Mouse (Mus musculus): ENCODE data around the gene Epb41l3. TPM values are rescaled to one million over a fixed set of nuclear protein-coding genes. Genes with fewer than 3 reads are reported as not detected.

Gene Epb41l3
- polyA plus RNA-seq, 1 experiment from 2014 or later = 59.2 TPM

DNA sequence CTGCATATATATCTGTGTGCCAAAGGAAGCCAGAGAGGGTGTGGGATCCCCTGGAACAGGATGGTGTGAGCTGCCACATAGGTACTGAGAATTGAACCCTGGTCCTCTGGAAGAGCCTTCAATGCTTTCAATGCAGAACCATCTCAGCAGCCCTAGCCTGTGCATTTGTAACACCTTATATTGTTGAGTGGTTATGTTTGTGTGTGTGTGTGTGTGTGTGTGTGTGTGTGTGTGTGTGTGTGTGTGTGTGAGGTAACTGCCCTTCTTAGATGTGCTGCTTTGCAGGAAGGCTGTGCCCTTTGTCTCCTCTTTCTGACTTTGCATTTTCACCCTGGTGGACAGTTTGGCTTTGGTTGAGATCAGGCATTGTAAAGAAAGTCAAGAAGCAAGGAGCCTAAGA lies 87.2 kb downstream of the Epb41l3 start:
- H3K36me3 ChIP-seq = no peaks in the 10 kb centered on the region
- peaks cover 5% of the 10 kb centered on the region for H3K4me1 ChIP-seq (replicated peaks)
- DNase-seq (ENCODE audit: low spot score) = no peak
- H3K27me3 ChIP-seq (ENCODE audit: insufficient read depth, poor library complexity, severe bottlenecking) = peaks cover 13% of the 10 kb centered on the region
- no peaks in the 10 kb centered on the region for H3K9me3 ChIP-seq
- no peak overlapping the region for H3K4me3 ChIP-seq
- no peak overlapping the region for H3K27ac ChIP-seq

DNA sequence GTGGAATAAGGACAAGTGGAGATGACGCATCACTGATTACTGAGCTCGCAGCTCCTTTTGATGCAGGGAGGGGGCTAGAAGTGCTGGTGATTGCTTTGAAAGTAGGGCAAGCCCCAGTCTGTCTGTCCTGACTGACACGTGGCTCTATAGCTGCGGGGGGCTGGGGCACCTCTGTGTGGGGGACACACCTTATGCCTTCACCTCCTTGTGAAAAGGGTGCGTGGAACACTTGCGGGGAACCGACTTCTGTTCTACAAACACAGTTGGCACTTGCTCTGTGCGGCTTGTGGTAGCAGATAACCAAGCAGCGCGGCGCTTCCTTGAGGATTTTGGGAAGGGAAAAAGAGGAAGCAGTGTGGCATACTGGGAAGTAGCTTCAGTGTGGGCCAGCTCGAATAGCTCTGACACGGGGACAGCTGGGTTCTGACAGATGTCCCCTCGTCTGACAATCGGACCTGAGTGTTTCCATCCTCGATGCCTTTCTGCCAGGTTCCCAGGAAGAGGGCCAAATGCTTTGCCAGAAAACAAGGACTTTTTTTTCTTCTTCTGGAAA lies 101.5 kb downstream of the Epb41l3 start:
- H3K9me3 ChIP-seq = no peaks in the 10 kb centered on the region
- no peak overlapping the region for H3K4me3 ChIP-seq
- WGBS = 77% methylated on average over 16 of the region's 16 CpGs
- no peaks in the 10 kb centered on the region for H3K36me3 ChIP-seq
- no peak overlapping the region for H3K27ac ChIP-seq
- no peak for DNase-seq (ENCODE audit: low spot score)
- peaks cover 22% of the 10 kb centered on the region for H3K4me1 ChIP-seq (replicated peaks)
- no peaks in the 10 kb centered on the region for H3K27me3 ChIP-seq (ENCODE audit: insufficient read depth, poor library complexity, severe bottlenecking)

DNA sequence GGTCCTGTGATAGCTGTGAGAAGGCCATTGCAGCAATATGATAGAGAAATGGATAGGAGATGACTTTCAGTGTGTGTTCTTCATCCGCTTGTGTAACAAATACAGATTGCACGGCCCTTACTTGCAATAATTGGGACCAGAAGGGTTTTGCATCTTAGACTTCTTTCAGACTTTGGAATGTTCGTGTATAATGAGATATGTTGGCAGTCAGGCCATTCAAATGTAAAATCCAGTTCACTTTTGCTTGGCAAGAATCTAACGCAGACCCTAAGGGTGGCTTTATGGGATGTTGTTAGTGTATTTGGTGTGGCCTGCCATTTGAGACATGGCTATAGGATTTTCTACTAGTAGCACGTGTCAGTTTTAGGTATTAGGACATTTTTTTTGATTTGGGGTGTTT lies 102.5 kb downstream of the Epb41l3 start:
- H3K27me3 ChIP-seq (ENCODE audit: insufficient read depth, poor library complexity, severe bottlenecking) = no peaks in the 10 kb centered on the region
- H3K27ac ChIP-seq = no peak overlapping the region
- H3K9me3 ChIP-seq = no peaks in the 10 kb centered on the region
- WGBS = 84% methylated on average over 5 of the region's 5 CpGs
- no peaks in the 10 kb centered on the region for H3K36me3 ChIP-seq
- no peak for DNase-seq (ENCODE audit: low spot score)
- H3K4me1 ChIP-seq (replicated peaks) = peaks cover 30% of the 10 kb centered on the region
- H3K4me3 ChIP-seq = no peak overlapping the region

DNA sequence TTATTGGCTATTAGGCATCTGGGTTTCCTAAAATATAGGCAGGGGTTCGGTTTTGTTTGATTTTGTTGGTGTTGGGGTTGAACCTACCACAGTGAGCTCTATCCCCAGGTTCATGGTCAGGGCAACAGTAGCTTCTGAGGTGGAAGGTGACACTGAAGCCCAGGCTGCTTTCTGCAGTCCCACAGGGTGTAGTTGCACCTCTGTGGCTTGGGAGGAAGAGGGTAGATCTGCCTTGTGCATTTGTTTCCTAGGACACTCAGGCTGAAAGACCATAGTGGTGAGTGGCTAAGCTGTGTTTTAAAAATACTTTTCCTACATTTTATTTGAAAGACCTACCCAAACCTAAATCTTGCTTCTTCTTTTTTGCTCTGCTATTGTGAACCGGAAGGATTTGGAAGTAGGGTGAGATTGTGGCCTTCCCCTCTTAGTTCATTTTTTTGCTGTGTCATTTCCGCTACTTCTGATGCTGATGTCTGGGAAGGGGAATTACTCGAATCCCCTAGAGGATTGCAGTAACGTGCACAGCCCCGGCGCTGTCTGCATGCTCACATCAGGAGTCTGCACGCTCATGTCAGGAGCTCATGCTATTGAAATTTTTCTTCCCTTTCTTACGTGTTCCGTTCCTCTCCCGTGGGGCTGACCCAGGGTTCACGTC lies 105.5 kb downstream of the Epb41l3 start:
- H3K4me3 ChIP-seq = 0 out of 2 replicates have a peak overlapping the region, but pooled peaks have one; percentile 11
- H3K36me3 ChIP-seq = no peaks in the 10 kb centered on the region
- H3K9me3 ChIP-seq = no peaks in the 10 kb centered on the region
- H3K27ac ChIP-seq = peak overlapping the region; percentile 79
- DNase-seq (ENCODE audit: low spot score) = no peak
- WGBS = 35% methylated on average over 12 of the region's 12 CpGs
- no peaks in the 10 kb centered on the region for H3K27me3 ChIP-seq (ENCODE audit: insufficient read depth, poor library complexity, severe bottlenecking)
- peaks cover 32% of the 10 kb centered on the region for H3K4me1 ChIP-seq (replicated peaks)

DNA sequence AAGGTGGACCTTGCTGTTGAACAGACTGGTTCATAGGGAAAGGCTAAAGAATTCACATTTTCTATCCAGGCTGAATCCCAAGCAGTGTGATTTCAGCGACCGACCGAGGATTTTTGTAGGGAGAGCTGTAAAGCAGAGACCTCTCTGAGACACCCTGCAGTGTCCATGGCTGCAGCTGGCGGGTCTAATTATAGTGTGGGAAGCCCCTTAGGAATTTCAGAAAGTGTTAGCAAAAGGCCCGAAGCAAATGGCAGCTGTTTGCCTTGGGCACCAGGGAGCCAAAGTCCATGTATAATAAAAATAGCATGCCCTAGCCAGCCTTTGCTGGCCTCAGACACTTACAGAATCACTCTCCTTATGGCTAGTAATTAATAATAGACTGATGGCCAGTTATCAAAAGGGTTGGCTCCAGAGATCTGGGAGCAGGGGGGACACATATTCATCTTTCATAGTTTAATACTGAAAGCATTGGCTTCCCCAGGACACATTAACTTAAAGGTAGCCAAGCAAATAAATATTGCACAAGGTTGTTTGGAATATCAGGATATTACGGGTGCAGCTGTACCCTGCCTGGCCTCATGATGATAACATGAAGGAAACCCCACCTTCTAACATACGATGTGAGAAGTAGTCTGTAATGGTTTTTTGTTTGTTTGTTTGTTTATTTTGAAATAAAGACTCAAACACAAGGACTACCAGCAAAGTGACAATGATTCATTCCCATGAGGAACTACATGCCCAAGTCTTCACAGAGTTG lies 106.3 kb downstream of the Epb41l3 start:
- DNase-seq (ENCODE audit: low spot score) = peak; percentile 53
- H3K9me3 ChIP-seq = no peaks in the 10 kb centered on the region
- no peaks in the 10 kb centered on the region for H3K36me3 ChIP-seq
- peaks cover 32% of the 10 kb centered on the region for H3K4me1 ChIP-seq (replicated peaks)
- WGBS = 31% methylated on average over 7 of the region's 7 CpGs
- 0 out of 2 replicates have a peak overlapping the region, but pooled peaks have one; percentile 11 for H3K4me3 ChIP-seq
- peak overlapping the region; percentile 79 for H3K27ac ChIP-seq
- H3K27me3 ChIP-seq (ENCODE audit: insufficient read depth, poor library complexity, severe bottlenecking) = no peaks in the 10 kb centered on the region

DNA sequence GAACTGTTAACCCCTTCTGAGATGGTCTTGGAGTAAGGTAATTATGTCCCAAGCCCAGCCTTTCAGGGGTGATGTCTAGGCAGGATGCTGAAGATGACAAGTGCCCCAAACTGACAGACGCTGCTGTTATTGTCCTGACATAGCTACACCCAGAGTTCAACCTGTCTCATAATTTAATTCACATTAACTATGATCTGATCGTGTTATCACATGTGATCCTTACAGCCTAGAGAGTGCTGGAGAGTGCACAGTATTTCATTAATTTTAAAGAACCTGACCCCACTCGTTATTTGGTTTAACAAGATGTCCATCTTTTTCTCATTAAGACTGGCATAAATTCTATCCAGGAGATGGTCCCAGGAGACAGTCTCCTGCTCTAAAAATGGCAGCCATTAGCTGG lies 112.3 kb downstream of the Epb41l3 start:
- no peak for DNase-seq (ENCODE audit: low spot score)
- Histone ChIP-seq H3K27ac (no peak overlapping the region), H3K4me3 (no peak overlapping the region), H3K27me3 (ENCODE audit: insufficient read depth, poor library complexity, severe bottlenecking) (no peaks in the 10 kb centered on the region), H3K36me3 (no peaks in the 10 kb centered on the region), H3K4me1 (replicated peaks) (peaks cover 10% of the 10 kb centered on the region), H3K9me3 (no peaks in the 10 kb centered on the region)
- 69% methylated on average over 3 of the region's 3 CpGs for WGBS

DNA sequence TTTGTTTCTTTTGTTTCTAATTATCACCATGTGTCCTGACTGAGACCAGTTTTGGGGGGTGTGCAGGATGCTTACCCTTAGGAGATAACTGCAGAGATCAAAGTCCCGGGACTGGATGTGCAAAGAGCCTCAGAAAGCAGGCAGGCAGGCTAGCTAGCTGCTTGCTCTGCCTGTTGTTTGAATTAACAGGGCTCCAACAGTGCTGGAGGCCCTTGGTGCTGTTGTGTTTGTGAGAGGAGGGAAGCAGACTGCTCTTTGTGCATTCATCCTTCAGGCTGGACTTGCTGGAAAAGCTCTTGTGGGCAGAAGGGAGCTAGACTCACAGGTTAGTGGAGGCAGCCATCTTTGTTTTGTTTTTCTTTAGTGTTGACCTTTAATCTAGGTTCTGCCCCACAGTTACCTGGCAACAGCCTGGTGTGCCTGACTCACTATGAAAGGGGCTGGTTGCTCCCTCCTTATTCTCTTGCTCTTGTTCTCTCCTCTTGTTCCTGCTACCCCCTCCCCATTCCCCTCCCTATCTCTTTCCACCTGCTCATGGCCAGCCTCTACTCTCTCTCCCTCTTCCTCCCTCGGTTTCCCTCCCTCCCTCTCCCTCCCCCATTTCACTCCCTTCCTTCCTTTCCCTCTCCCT lies 117.5 kb downstream of the Epb41l3 start:
- WGBS = 10% methylated on average over 2 of the region's 2 CpGs
- Histone ChIP-seq H3K27me3 (ENCODE audit: insufficient read depth, poor library complexity, severe bottlenecking) (no peaks in the 10 kb centered on the region), H3K9me3 (no peaks in the 10 kb centered on the region)

DNA sequence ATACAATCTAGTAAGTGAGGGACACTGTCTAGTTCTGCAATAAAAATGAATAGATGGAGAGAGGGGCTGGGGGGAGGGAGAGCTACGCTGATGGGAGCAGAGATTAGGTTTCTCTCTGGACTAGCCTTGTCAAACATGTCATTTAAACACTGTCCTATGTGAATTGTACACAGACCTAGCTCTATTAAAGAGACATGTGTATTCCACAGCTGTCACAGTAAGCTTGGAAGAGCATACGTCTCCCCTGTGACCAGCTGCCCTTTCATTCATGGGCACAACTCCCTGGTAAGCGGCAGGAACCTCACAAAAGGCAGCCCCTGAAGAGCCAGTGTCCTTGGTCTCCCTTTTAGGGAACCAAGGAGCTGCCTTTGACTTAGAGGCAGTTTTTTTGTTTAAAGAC lies 119.1 kb downstream of the Epb41l3 start:
- WGBS = 17% methylated on average over 3 of the region's 3 CpGs
- Histone ChIP-seq H3K27ac (peak overlapping the region; percentile 9; the same call in 1 of the 2 replicates), H3K4me1 (replicated peaks) (peaks cover 42% of the 10 kb centered on the region), H3K9me3 (no peaks in the 10 kb centered on the region), H3K4me3 (no peak overlapping the region), H3K27me3 (ENCODE audit: insufficient read depth, poor library complexity, severe bottlenecking) (no peaks in the 10 kb centered on the region), H3K36me3 (no peaks in the 10 kb centered on the region)
- DNase-seq (ENCODE audit: low spot score) = no peak

More for the DNA sequence above, 117.5 kb downstream of the Epb41l3 start:
- peak; percentile 31 for DNase-seq (ENCODE audit: low spot score)
- Histone ChIP-seq H3K4me3 (no peak overlapping the region), H3K4me1 (replicated peaks) (peaks cover 32% of the 10 kb centered on the region), H3K27ac (peak overlapping the region; percentile 86), H3K36me3 (no peaks in the 10 kb centered on the region)

DNA sequence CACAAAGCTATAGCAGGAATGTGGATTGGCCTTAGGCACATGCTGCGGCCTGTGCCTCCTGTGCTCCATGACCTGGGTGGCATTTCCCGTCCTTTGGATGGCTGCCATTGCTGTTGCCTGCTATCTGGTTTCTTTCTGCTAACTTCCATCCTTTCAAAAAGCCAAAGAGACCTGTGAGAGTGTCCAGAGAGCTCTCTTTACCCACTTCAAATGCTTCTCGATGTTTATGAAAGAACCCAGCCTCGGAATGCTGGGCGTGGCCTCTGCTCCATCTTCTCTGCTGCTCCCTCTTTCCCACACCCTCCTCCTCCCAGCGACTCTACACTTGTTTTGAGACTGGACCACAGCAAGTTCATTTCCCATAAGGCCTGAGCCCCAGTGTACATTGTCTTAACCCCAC lies 120.3 kb downstream of the Epb41l3 start:
- H3K4me3 ChIP-seq = no peak overlapping the region
- peaks cover 42% of the 10 kb centered on the region for H3K4me1 ChIP-seq (replicated peaks)
- 89% methylated on average over 6 of the region's 6 CpGs for WGBS
- no peaks in the 10 kb centered on the region for H3K36me3 ChIP-seq
- no peaks in the 10 kb centered on the region for H3K27me3 ChIP-seq (ENCODE audit: insufficient read depth, poor library complexity, severe bottlenecking)
- no peaks in the 10 kb centered on the region for H3K9me3 ChIP-seq
- H3K27ac ChIP-seq = no peak overlapping the region
- DNase-seq (ENCODE audit: low spot score) = no peak

DNA sequence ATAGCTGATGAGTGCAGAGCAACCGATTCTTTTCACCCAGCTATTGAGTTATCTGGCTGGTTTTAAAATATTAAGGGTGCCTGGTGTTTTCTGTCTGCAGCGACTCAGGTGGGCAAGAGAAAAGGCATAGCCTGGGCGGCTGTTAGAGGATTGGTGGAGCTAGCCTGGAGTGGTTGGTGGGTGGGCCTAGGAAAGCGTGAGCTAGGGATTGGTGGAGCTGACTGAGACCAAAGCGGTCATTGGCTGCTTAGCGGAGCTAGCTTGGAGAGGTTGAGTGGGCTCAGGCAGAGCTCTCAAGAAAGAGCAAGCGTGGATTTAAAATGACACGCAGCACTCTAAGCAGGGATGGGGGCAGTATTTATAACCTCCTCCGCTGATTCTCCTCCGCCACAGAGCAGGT lies 121.2 kb downstream of the Epb41l3 start:
- no peak overlapping the region; the same call in 1 of the 2 replicates for H3K27ac ChIP-seq
- H3K4me1 ChIP-seq (replicated peaks) = peaks cover 42% of the 10 kb centered on the region
- H3K36me3 ChIP-seq = no peaks in the 10 kb centered on the region
- WGBS = 75% methylated on average over 10 of the region's 10 CpGs
- no peak overlapping the region for H3K4me3 ChIP-seq
- DNase-seq (ENCODE audit: low spot score) = no peak
- no peaks in the 10 kb centered on the region for H3K27me3 ChIP-seq (ENCODE audit: insufficient read depth, poor library complexity, severe bottlenecking)
- H3K9me3 ChIP-seq = no peaks in the 10 kb centered on the region

DNA sequence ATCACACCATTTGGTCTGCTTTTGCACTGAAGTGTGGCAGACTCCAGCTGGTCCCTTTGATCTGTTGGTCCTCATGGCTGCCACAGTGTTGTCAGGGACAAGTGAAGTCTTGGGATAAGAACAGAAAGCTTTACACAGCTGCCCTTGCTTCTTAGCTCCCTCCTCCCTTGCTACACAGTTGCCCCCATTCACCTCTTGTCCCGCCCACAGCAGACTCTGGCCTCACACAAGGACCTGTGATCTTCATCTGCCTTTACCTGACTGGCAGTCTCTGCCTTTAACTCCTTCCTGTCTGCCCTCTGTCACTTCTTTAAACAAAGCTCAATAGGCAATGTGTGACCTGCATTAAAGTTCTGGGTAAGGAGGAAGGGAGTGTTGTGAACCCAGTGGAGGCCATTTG lies 123.3 kb downstream of the Epb41l3 start:
- H3K36me3 ChIP-seq = no peaks in the 10 kb centered on the region
- WGBS = 46% methylated on average over 1 of the region's 1 CpGs
- H3K4me1 ChIP-seq (replicated peaks) = peaks cover 24% of the 10 kb centered on the region
- DNase-seq (ENCODE audit: low spot score) = no peak
- no peaks in the 10 kb centered on the region for H3K27me3 ChIP-seq (ENCODE audit: insufficient read depth, poor library complexity, severe bottlenecking)
- H3K9me3 ChIP-seq = no peaks in the 10 kb centered on the region
- no peak overlapping the region for H3K27ac ChIP-seq
- H3K4me3 ChIP-seq = no peak overlapping the region

DNA sequence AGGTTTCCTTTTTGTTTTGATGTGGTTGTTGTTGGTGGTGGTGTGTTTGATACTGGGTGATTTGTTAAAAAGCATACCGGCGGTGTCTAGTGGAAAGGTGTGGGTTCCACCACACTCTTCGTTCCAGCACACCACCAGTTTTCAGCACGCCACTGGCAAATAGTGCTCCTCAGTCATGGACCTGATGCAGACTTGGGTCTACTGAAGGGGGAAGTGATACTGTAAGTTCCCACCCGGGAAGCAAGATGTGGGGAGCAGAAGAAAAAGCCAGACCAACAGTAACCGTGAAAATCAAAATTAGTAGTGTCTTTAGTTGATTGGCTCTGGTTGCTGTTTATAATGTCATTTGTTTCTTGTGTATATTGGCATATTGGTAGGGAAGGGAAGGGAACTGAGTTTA lies 124.3 kb downstream of the Epb41l3 start:
- WGBS = 91% methylated on average over 6 of the region's 6 CpGs
- no peak overlapping the region for H3K4me3 ChIP-seq

DNA sequence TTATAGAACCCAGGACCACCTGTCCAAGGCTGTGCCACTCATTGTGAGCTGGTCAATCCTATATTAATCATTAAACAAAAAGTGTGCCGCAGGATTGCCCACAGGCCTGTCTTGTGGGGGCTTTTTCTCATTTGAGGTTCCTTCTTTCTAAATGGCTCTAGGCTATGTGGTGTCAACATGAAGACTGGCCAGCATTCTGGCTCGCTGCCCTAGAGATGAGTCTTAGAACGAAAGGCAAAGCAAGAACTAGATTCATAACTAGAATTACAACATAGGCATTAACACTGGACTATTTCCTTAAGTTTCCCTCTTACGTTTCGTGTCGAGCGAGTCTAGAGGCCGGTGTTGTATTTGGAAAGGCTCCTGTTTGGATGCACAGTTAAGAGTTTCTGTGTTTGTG lies 125.5 kb downstream of the Epb41l3 start:
- WGBS = 95% methylated on average over 8 of the region's 8 CpGs
- DNase-seq (ENCODE audit: low spot score) = no peak
- Histone ChIP-seq H3K27me3 (ENCODE audit: insufficient read depth, poor library complexity, severe bottlenecking) (no peaks in the 10 kb centered on the region), H3K9me3 (no peaks in the 10 kb centered on the region), H3K4me1 (replicated peaks) (peaks cover 13% of the 10 kb centered on the region), H3K27ac (no peak overlapping the region), H3K36me3 (no peaks in the 10 kb centered on the region), H3K4me3 (no peak overlapping the region)

More for the DNA sequence above, 124.3 kb downstream of the Epb41l3 start:
- no peaks in the 10 kb centered on the region for H3K36me3 ChIP-seq
- no peaks in the 10 kb centered on the region for H3K27me3 ChIP-seq (ENCODE audit: insufficient read depth, poor library complexity, severe bottlenecking)
- no peak overlapping the region for H3K27ac ChIP-seq
- H3K4me1 ChIP-seq (replicated peaks) = peaks cover 14% of the 10 kb centered on the region
- no peaks in the 10 kb centered on the region for H3K9me3 ChIP-seq
- no peak for DNase-seq (ENCODE audit: low spot score)

All from hindbrain, embryonic 10.5 days (tissue).